Mouse (Mus musculus): Measurements from ENCODE around the gene Stoml3.

- TF ChIP-seq TCF12 (IDR thresholded peaks at IDR 0.05; ENCODE audit: low read depth, low read length) (no peak), CTCF (conservative IDR thresholded peaks at IDR 0.05 in 1 of 2, IDR thresholded peaks at IDR 0.05 in 1 of 2; ENCODE audit: low read depth in 2 of 2, low read length in 2 of 2) (no peak), NELFE (IDR thresholded peaks at IDR 0.05; ENCODE audit: low read depth, low read length) (no peak), ZKSCAN1 (IDR thresholded peaks at IDR 0.05; ENCODE audit: borderline replicate concordance, low read depth, low read length) (no peak), EP300 (IDR thresholded peaks at IDR 0.05; ENCODE audit: low read length) (no peak), POLR2A (IDR thresholded peaks at IDR 0.05; ENCODE audit: low read depth, low read length) (no peak), JUND (conservative IDR thresholded peaks at IDR 0.05; ENCODE audit: low read depth, low read length) (no peak), ZC3H11A (IDR thresholded peaks at IDR 0.05; ENCODE audit: low read depth, low read length) (no peak), USF1 (IDR thresholded peaks at IDR 0.05; ENCODE audit: low read depth, low read length) (no peak)
Observed at GRCm38 (mm10) chr3:53445540-53445939, 42.9 kb upstream of the Stoml3 start.

Data from CH12.LX (cell line).